Mouse (Mus musculus) induced T-regulatory cell, adult 2 months (primary cell): ENCODE data around the gene Ptpn14.
A peak's percentile ranks its signal among the peaks of the same experiment; 100 is the strongest.

Experiments used
- DNase-seq: peaks from one replicate; pipeline ENCODE4 v3.0.0-alpha.2; 2012; ENCODE audit warnings: low read depth

Gene Ptpn14

DNA sequence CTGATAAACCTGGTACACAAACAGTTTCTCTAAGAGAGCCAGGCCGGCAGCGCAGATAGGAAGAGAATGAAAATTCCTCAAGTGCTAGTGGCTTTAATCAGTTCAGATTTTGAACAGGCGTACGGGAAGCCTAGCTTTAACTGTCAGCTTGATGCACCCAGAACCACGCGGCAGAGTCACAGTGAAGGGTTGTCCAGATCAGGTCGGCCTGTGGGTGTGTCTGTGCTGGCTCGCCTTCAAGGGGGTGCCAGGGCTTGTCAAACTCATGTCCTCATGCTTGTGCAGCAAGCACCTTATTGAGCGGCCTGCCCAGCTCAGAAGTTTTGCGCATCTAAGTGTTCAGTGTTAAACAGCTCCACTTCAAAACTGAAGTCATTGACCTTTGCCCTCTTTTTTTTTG, 44.6 kb downstream of the Ptpn14 start:
- DNase-seq = no peak

- DNase-seq = no peak
Measured at GRCm38 (mm10) chr1:189774778-189775177, 46.7 kb downstream of the Ptpn14 start.

DNA sequence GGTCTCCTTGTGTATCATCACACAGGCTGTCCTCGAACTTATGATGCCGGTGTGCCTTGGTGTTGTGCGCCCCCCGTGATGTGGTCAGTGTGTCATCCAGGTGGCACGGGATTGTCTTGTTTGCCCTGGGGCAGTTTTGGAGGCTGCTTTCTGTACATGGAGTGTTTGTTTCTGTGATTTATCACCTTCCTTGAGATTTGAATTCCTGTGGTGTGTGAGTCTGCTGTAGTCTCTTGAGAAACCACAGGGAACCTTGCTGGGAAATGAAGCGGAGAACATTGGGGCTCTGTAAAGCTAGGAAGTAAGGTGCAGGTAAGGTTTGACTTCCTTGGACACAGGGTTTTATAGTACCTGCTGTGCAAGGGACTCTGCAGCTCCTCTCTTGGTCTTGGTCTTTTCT, 49.1 kb downstream of the Ptpn14 start:
- DNase-seq = no peak

GRCm38 (mm10) chr1:189778343-189778742, 50.3 kb downstream of the Ptpn14 start:
- DNase-seq = no peak

GRCm38 (mm10) chr1:189779226-189779625, 51.2 kb downstream of the Ptpn14 start:
- DNase-seq = no peak

DNA sequence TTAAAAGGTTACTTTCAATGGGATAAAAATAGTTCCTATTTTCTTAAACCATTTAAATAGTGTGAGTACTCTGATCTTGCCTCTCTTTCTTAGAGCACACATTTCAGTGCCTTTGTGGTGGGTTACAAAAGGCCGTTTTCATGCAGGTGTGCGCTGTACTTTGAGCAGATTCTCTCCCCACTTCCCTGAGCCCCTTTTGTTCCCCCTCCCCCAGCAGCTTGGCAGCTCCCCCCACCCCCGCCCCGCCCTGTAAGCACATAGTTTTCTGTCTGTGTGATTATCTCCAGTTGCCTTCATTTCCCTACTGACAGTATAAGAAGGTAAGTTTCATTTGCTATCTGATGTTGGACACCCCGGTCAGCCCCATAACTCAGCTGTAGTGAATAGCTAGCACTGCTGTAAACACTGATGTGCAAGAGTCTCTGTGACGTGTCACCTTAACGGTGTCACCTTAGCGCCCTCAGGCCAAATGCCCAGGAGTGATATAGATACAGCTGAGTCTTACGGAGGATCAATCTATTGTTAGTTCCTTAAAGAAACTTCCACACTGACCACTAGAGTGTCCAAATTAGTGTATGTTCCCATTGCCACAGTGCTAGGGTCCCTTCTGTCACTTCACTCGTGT, 53.8 kb downstream of the Ptpn14 start:
- DNase-seq = no peak

DNA sequence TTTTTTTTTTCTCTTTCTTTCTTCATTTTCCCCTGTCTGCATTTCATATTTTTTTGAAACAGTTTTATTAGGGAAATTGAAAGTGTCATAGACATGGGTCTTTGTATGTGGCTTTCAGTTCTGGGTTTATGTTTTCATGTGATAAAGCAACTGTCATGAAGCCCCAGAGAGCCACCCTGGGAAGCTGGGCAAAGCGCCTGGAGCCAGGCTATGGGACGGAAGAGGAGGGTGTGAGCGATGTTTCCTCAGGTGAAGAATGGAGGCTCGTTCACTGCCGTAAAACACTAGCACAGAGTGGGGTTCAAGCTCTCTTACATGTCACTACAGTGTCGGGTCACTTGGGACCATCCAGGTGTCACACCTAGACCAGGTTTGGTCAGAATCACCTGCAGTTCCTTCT, 54.6 kb downstream of the Ptpn14 start:
- DNase-seq = no peak

GRCm38 (mm10) chr1:189784503-189784902, 56.4 kb downstream of the Ptpn14 start:
- DNase-seq = no peak

DNA sequence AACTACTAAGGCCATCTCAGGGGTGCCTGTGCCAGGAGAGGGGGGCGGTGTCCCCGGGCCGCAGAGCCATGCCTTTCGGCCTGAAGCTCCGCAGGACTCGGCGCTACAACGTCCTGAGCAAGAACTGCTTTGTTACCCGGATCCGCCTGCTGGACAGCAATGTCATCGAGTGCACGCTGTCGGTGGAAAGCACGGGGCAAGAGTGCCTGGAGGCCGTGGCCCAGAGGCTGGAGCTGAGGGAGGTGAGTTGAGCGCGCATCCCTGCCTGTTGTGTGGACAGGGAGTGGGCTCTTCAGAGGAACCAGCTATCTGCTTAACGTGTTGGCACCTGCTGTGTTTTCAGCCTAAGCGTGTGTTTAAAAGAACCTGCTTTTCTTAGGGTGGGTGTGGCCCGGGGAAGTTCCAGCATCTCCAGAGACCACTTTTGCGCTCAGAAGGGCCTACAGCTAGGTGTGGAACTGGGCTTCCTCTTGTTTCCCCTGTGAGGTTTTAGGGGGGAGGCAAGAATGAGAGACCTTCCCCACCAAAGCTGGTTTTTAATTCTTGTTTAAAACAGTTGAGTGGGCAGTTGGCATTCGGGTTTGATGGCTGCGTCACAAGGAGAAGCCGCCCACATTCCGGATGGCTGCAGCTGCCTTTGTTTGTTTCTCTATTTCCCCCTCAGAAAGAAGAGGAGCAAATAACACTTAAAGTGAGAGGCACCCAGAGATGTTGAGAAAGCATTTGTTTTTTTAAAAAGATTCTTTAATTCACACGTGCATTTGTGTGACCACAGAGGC, 58.8 kb downstream of the Ptpn14 start:
- DNase-seq = no peak

DNA sequence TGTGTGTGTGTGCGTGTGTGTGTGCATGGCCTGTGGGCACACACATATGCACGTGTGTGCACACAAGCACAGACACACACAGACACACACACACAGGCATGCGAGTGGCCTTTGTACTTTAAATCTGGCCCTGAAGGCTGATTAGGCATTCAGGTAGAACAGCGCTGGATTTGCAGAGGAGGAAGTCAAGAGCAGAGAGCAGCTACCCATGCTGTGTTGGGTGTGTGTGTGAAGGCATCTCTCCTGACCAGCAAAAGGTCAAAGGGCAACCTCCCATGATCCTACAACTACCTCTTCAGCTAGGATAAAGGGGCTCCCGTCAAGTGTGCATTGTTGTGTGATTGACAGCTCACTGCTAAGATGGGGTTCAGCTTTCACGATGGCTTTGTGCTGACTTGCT, 61.5 kb downstream of the Ptpn14 start:
- DNase-seq = no peak

- DNase-seq = no peak
Measured at GRCm38 (mm10) chr1:189790666-189791065, 62.6 kb downstream of the Ptpn14 start.

- no peak for DNase-seq
Measured at GRCm38 (mm10) chr1:189791534-189792217, 63.6 kb downstream of the Ptpn14 start.

- DNase-seq = no peak
Measured at GRCm38 (mm10) chr1:189792560-189793195, 64.6 kb downstream of the Ptpn14 start.

- DNase-seq = peak; percentile 49
Measured at GRCm38 (mm10) chr1:189798949-189799348, 70.9 kb downstream of the Ptpn14 start.

GRCm38 (mm10) chr1:189800211-189800961, 72.3 kb downstream of the Ptpn14 start:
- no peak for DNase-seq

GRCm38 (mm10) chr1:189801303-189801702, 73.2 kb downstream of the Ptpn14 start:
- no peak for DNase-seq

GRCm38 (mm10) chr1:189802575-189802974, 74.5 kb downstream of the Ptpn14 start:
- DNase-seq = no peak

DNA sequence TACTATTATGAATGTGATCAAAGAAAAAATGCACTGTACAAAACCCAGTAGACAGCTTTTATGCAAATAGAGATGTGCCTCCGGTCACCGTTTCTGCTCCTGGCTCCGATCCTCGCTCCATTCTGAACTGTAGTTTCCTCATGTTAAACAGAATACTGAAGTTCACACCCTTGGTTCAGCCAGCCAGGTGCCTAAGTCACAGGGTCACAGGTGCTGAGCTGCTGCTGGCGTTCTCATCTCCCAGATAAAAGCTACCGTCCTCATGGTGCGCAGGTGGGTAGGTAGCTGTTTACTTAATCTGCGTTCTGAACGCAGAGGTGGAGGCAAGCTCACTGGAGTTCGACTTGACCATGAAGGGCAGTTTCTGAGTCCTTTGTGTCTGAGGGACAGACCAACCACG, 75.7 kb downstream of the Ptpn14 start:
- no peak for DNase-seq

DNA sequence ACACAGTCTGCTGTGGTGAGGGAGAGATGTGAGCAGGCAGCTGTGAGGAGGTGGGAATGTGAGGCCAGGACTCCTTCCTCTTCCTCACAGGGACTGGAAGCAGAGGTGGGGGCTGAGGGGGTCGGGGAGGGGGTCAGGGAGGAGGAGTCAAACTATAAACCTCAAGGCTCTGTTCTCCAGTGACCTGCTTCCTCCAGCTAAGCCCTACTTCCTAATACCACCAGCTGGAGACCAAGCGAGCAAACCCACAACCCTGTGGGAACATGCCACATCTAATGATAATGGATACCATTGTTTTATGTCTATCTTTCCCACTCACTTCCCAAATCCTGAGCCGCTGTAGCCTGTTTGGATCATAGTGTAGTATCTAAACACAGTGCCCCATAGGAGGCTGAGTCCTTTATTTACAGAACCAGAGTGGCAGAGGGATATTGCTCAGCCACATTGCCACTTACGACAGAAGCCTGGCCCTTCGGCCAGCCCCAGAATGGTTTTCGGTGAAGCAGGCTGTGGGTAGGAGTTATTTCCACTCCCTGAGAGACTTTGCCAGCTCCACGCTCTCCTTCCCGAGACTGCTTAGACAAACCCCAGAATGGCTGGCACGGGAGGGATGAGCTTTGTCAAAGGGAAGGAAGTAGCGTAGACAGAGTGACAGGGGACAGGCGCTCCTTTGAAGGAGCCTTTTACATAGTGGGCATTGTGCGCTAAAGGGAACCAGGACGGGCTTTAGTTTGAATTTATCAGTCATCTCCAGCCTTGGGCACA, 78.6 kb downstream of the Ptpn14 start:
- no peak for DNase-seq

DNA sequence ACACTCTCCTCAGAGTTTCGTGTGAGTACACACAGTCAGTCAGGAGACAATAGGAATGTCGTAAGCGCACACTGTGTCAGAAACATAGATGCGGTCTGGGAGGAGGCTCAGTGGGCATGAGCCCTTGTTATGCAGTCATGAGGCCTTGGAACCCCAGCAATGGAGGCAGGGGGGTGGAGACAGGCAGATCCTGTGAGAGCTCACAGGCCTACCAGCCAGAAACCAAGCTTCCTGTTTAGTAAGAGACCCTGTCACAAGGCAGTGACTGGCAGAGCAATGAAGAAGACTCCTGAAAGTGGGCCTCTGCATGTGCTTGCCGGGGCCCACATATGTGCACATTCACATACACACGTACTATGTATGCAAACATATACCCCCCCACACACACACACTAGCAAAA, 79.9 kb downstream of the Ptpn14 start:
- DNase-seq = no peak

DNA sequence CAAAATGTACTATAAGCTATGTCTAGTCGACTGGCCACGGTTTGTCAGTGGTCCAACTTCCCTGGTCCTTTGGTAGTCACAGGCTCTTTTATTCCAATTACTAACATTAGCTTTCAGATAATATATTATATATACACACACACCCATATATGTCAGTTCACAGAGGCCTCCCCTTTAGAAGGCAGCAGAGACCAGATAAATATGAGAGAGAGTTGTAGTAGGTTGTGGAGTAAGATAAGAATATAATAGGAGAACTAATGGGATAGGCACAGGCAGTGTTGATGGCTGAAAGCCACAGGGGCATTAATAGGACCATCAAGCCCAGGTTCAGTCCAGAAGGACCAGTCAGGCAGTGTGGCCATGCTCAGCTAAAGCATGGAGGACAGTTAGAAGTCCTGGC, 80.4 kb downstream of the Ptpn14 start:
- no peak for DNase-seq
